Mouse (Mus musculus) liver, embryonic 14.5 days (tissue): ENCODE results near the gene Gck.

Experiments
- CTCF ChIP-seq: IDR thresholded peaks from 2 replicates; pipeline ENCODE4 v1.5.1; 2016; ENCODE audit warnings: antibody characterized with exemption, low read depth, control low read depth
- EP300 ChIP-seq: IDR thresholded peaks from 2 replicates; pipeline ENCODE4 v1.6.1; 2016; ENCODE audit warnings: antibody characterized with exemption, low read depth

DNA sequence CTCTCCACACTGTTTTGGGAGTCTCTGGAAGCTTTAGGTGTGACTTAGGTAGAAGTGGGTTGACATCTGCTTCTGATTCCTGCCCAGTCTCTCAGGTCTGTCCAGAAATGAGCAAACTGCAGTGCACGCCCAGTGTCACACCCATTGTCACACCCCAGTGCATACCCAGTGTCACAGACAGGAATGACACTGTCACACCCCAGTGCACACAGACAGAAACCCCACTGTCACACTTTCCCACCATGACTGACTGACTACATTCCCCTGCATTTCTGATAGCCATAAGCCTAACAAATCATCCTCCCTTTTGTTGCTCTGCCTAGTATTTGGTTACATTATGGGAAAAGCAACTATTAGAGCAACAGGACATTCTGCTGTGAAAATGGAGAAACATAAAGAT is 19.3 kb downstream of the Gck start:
- TF ChIP-seq CTCF (no peak), EP300 (no peak)
